Mouse (Mus musculus) thymus, adult 2 months (tissue): ENCODE measurements at regions not wholly inside any gene's neighbourhood (a gene's known extent, or its start where the extent isn't known, plus 50 kb on each side); places are given as distances from the start of the nearest gene placed in this dataset.
"Not testable (repeated sequence)": the region's sequence is repeated elsewhere in the genome, so short reads cannot be mapped to it uniquely, and the experiment has no call there.

ENCODE experiments used
- DNase-seq: peaks from one replicate; pipeline ENCODE4 v3.0.0; 2021
- H3K27ac ChIP-seq: fragments of 200-500 bp; 2 replicates; pipeline ENCODE4 v1.5.1; 2012; ENCODE audit warnings: low read length, control low read depth; ENCODE audit not compliant: control insufficient read depth, insufficient read depth
- H3K27me3 ChIP-seq: fragments of 200-500 bp; 2 replicates; pipeline ENCODE4 v1.6.1; 2012; ENCODE audit warnings: mild to moderate bottlenecking, low read length, moderate library complexity, mixed read lengths; ENCODE audit not compliant: control insufficient read depth, insufficient read depth
- H3K36me3 ChIP-seq: fragments of 200-500 bp; 2 replicates; pipeline ENCODE4 v1.6.1; 2012; ENCODE audit warnings: mild to moderate bottlenecking, low read length, moderate library complexity; ENCODE audit not compliant: control insufficient read depth, insufficient read depth
- H3K4me1 ChIP-seq: fragments of 200-500 bp; replicated peaks from 2 replicates; pipeline ENCODE4 v1.6.1; 2012; ENCODE audit warnings: low read length; ENCODE audit not compliant: control insufficient read depth, insufficient read depth
- H3K4me3 ChIP-seq: fragments of 200-500 bp; 2 replicates; pipeline ENCODE4 v1.5.1; 2012; ENCODE audit warnings: mild to moderate bottlenecking, low read length, control low read depth, moderate library complexity; ENCODE audit not compliant: control insufficient read depth, insufficient read depth
- CTCF ChIP-seq: fragments of 200-500 bp; IDR thresholded peaks from 2 replicates; pipeline ENCODE4 v1.5.1; 2012; ENCODE audit warnings: mild to moderate bottlenecking, control low read depth, low read length, moderate library complexity, borderline replicate concordance; ENCODE audit not compliant: control insufficient read depth, poor library complexity, insufficient read depth; ENCODE audit errors: extremely low read depth
- POLR2A ChIP-seq: fragments of 200-500 bp; IDR thresholded peaks from 2 replicates; pipeline ENCODE4 v1.6.1; 2012; ENCODE audit warnings: mild to moderate bottlenecking, low read length, control low read depth, moderate library complexity; ENCODE audit not compliant: control insufficient read depth, poor library complexity, insufficient read depth; ENCODE audit errors: extremely low read depth
- WGBS: fragments of 180-500 bp; shearing (Covaris S2); methylation state at CpG from one replicate; pipeline ENCODE4 v1.1.7; 2018; 5-methylcytosine and 5-hydroxymethylcytosine counted together

- not testable (repeated sequence) for H3K36me3 ChIP-seq, H3K27ac ChIP-seq, H3K4me3 ChIP-seq, H3K27me3 ChIP-seq, H3K4me1 ChIP-seq, DNase-seq
- WGBS = no CpG with 5 or more reads among the region's 3 CpGs
These were observed 312.2 kb upstream of the Vmn1r3 start for GRCm38 (mm10) chr4:3497392-3497791.

DNA sequence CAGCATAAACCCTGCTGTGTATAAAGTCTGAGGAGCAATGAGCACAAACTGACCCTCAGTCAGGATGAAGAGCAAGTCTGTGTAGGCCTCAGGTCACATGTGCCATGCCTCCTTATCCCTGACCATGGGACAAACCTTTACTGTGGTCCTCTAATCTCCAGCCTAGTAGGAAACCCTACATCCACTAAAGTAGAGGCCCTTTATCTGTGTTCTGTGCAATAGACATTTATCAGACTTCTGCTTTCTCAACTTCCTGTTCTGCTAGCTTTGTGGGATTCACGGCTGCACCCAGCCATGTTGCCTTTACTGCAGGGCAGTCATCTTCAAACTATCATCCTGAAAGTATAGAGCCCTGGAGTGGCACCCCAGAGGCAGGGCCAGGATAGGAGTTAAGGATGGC lies 310.8 kb upstream of the Vmn1r3 start:
- not testable (repeated sequence) for H3K27me3 ChIP-seq, H3K36me3 ChIP-seq, H3K4me1 ChIP-seq, H3K27ac ChIP-seq, DNase-seq, H3K4me3 ChIP-seq
- 17% methylated on average over 1 of the region's 1 CpGs for WGBS

DNA sequence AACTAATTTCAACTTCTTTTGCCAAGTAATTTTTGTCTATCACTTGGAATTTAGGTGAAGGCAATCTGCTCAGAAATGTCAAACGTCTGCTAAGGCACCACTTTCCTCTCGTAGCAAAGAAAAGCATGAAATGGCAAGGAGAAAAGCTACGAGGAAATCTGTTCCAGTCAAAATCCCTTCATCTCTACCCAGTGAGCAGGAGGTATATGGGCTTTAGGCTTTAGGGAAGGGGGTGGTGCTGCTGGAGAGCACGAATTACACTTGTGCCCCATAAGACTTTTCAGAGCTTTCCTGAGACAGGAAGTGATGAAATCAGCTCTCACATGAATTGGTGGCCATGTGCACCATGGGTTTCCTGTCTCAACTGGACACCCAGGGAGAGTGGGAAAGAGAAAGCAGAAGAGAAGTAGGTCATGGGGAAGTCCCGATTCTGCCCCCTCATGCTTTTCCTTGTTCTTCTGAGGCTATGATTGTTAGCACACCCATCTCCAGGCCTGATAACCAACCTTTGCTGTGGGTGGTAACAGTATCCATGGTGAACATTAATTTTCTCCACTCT lies 309.0 kb upstream of the Vmn1r3 start:
- not testable (repeated sequence) for H3K4me1 ChIP-seq, DNase-seq, H3K36me3 ChIP-seq, H3K4me3 ChIP-seq, H3K27me3 ChIP-seq, H3K27ac ChIP-seq
- WGBS = no CpG with 5 or more reads among the region's 5 CpGs

- not testable (repeated sequence) for H3K27ac ChIP-seq, H3K36me3 ChIP-seq, H3K4me3 ChIP-seq, H3K27me3 ChIP-seq, H3K4me1 ChIP-seq, DNase-seq
- no CpG with 5 or more reads among the region's 5 CpGs for WGBS
These were observed 305.7 kb upstream of the Vmn1r3 start for GRCm38 (mm10) chr4:3490901-3491300.

GRCm38 (mm10) chr4:3482092-3482491 lies 296.9 kb upstream of the Vmn1r3 start:
- no peak for DNase-seq
- Histone ChIP-seq H3K4me1 (no peaks in the 10 kb centered on the region), H3K27me3 (no peaks in the 10 kb centered on the region), H3K27ac (no peak overlapping the region), H3K4me3 (no peak overlapping the region), H3K36me3 (no peaks in the 10 kb centered on the region)
- TF ChIP-seq CTCF = no peak
- WGBS = 85% methylated on average over 2 of the region's 2 CpGs

GRCm38 (mm10) chr4:3456773-3457172 lies 271.6 kb upstream of the Vmn1r3 start:
- 96% methylated on average over 12 of the region's 12 CpGs for WGBS
- no peak for DNase-seq
- Histone ChIP-seq H3K4me1 (no peaks in the 10 kb centered on the region), H3K27me3 (no peaks in the 10 kb centered on the region), H3K36me3 (no peaks in the 10 kb centered on the region), H3K4me3 (no peak overlapping the region), H3K27ac (no peak overlapping the region)
- TF ChIP-seq POLR2A = no peak
- TF ChIP-seq CTCF = no peak

- H3K36me3 ChIP-seq, H3K4me1 ChIP-seq, H3K27me3 ChIP-seq, H3K27ac ChIP-seq, DNase-seq, H3K4me3 ChIP-seq: not testable (repeated sequence)
- 87% methylated on average over 2 of the region's 2 CpGs for WGBS
These were observed 252.2 kb upstream of the Vmn1r3 start for GRCm38 (mm10) chr4:3437380-3437779.

DNA sequence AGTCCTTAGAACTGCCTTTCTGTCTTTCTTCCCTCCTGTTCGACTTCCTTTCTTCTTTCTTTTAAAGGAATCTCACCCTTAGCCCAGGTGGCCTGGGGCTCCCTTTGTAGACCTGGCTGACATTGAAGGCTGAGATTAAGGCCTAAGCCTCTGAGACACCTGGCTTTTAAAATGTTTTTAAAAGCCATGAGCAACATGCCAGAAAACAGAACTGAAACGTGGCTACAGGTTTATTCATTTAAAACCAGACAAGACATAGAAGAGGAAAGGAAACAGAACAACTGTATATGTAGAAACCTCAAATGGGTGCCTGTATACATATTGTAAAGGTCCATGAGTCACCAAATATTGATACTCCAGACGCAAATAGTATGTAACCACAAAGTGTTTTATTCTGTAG lies 242.8 kb upstream of the Vmn1r3 start:
- Histone ChIP-seq H3K36me3 (no peaks in the 10 kb centered on the region), H3K27ac (no peak overlapping the region), H3K27me3 (no peaks in the 10 kb centered on the region), H3K4me1 (no peaks in the 10 kb centered on the region), H3K4me3 (no peak overlapping the region)
- DNase-seq = no peak
- WGBS = 54% methylated on average over 3 of the region's 3 CpGs
- TF ChIP-seq CTCF (no peak), POLR2A (no peak)
